Mouse (Mus musculus): Measurements from ENCODE around the gene Erh. TPM values are rescaled to one million over a fixed set of nuclear protein-coding genes. Genes with fewer than 3 reads are reported as not detected.

The Erh gene
- total and polyA plus RNA-seq, 3 experiments = 7.9 to 39.4 (median 37.2) TPM

DNA sequence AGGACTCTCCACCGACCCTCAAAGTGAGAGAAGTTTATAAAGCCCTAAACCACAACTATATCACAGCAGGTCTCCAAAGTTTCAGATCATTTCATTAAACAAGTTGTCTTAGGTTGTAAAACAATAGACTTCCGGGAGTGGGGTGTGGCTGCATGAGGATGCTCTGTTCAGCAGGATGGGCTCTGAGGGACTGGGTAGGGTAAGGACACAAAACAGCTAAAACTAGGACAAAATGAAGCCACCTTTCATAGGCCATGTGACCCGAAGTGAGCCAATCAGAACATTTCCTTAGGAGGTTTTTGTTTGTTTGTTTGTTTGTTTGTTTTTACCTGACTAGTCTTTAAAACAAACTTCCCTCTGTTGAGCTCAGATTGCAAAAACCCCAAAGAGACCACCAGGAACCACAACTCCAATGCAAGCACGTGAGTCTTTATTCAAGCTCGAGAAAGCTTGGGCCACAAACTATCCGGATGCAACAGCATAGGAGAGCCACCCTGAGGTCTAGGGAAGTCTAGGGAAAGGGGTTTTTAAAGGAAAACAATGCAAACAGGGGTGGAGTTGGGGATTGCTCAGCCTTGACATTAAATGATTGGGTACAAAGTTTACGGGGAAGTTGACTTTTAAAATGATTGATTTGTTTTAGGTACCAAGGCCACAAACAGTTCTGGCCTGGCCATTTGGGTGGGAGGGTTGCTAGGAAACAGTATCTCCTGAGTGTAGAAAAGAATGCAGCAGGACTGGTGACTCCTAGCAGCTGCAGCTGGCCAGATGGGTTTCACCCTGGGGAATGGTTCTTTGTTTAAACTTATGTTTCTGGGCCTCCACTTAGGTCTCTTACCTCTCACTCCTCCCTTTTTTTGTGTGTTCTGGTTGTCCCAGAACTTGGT, 28.5 kb downstream of the Erh start:
- DNase-seq = peak; percentile 31

DNA sequence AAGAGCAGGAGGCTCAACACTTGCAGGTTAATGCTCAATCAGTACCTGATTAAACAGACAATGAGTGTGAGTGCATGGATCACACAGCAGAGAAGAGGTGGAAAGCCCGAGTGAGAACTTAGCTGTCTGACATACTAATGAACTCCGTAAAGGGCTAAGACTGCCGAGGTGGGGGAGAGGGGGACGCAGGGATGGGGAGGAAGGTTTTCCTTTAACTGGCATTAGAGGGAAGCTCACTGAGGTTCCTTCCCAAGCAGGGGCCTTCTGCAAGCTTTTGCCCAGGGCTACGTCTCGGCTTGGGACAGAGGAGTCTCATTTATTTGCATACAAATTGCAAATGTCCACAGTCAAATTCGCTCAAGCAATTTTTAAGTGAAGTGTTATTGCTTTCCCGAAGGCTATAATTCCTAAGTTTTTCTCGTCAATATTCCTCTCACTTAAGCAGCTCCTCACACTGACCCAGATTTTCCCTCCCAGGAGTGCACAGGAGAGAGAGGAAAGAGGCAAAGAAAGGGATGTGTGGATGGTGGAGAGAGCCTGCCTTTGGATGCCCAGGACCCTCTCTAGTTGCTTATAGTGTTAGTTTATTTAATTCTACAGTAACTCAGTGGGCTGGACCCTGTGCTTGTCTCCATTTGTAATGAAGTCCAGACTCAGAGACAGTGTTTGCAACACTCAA, 31.9 kb downstream of the Erh start:
- no peak for DNase-seq

DNA sequence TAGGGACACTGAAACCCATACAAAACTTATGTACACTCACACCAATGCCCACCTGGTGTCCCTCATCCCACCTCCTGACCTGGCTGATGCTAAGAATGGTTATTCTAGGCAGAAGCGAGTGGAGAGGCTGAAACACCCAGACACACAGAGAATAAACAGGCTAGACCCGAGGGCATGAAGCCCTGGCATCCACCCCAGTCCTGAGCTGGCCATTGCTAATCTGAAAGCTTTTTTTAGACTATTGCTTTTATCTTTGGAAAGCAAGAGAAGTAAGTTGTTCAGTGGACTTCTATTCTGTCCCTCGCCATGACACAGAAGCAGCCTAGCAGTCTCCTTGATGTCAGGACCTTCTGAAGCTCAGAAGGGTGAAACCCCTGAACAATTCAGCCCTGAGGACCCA, 34.2 kb downstream of the Erh start:
- no peak for DNase-seq

DNA sequence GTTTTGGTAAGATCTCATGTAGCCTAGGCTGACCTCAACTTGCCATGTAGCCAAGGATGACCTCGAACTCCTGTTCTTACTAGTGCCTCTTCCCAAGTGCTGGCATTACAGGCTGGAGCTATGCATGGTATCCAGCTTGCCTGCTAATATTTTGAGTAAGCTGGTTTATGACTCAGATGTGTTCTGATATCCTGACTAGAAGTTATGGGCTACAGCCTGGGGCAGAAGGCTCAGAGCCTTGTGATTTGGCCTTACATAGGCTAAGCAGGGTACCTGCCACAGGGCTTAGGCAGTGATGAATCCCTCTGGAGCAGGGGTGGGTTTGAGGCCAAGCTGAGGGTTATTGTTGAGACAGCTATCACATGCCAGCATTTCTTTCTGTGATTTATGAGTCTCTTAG, 35.6 kb downstream of the Erh start:
- no peak for DNase-seq

DNA sequence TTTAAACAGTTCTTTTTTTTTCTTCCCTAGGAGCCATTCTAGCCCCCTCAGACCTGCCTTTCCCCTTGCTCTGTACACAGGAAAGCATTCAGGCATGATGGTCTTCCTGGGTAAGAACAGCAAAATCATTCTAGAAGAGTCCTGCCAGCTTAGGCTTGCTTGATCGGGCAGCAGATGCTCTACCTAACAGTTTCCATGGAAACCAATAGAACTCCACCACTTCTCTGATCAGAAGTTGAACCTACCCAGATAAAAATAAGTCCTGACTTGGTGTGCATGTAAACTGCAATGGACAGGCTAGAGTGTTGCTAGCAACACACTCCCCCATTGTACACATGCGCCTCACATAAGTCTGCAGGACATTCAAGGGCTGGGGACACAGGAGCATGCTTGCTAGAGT, 39.9 kb downstream of the Erh start:
- no peak for DNase-seq

DNA sequence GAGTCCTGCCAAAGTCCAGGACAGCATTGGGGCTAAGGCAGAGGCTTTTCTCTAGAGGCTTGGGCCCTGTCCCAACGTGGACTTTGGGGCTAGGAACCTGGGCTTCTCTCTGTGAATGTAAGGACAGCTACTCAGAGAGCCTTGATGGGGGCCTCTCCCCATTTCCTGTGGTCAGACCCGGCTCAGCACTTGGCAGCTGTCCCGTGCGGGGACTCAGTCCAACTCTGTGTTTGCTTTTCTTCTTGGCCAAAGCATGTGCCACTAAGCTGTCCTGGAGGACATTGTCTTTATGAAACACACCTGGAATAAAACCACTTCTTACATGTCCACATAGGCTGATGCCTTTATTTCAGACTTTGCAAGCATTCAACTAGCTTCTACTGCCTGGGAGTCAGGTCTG, 40.6 kb downstream of the Erh start:
- DNase-seq = peak; percentile 34

DNA sequence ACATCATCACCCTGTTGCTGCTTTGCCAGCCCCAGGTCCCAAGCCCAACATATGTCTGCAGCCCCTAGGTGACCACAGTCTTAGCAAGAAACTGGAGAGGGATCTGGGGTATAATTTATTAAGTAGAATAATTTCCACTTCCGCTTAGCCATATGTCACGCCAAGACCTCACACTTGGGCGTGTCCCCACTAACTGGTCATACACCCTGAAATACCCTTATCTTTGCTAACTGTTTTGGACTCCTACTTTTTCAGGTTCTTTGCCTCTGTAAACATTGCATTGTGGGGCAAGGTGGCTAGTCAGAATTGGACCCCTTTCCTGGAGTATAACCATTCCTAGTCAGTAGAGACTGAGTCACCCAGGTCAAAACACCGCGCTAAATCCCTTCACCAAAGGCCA, 41.7 kb downstream of the Erh start:
- DNase-seq = no peak

DNA sequence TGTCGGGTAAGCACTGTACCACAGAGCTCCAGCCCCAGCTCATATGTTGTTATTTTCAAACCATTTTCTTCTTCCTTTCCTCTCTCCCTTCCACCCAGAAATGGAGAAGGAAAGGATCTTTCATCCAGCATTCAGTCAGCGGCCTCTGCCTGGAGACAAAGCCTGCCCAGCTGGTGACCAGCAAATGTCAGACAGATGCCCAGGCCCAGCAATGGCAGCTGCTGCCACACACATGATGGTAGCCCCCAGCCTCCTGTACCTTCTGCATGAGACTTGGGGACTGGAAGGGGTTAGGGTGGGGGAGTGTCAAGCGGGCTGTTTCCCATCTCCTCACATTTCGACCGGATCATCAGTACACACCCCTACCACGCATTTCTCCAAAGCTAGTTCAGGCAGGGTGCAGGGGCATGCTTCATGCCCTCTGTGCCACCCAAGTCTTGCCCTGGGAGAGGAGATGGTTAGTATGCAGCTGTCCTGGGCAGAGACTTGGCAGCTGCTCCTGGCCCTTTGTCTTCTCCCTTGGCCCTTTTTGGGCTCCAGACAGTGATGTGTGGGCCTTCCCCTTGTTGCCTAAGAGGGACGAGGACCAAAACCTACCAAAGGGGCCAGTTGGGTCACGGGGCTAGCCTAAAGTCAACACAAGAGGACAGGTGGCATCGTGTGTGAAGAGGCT, 42.4 kb downstream of the Erh start:
- no peak for DNase-seq

DNA sequence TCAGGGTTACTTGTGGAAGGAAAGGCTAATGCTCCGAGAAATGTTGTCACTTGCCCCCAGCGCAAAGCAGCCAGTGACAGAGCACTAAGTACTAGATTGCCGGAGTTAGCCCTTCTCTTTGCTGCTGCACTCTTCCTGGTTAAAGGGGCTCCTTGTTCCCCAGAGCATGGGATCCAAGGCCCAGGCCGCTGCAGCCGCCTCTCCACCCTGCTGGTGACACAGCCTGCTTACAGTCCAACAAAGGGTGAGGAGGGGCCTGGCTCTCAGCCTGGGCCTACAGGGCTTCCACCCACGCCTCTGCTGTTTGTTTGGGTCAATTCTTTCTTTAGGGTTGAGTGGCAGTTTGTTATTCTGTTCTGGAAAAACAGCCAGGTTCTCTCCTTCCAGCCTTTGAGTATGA, 45.4 kb downstream of the Erh start:
- peak; percentile 60 for DNase-seq

DNA sequence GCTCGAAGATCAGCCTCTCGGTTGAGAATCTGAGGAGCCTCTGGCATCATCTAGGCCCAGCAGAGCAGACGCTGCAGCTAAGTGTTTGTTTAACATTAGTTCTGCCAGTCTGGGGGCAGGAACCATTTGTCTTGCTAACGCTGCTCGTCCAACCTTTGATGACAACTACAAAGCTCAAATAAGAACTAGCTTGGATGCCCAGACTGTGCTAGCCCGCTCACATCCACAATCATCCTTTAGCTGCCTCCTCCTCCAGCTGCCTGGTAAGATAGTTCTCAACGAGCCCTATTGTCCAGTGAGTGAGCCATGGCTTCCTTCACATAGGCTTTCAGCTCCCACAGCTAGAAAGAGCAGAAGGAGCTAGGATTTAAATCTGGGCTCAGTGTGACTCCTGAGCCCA, 45.9 kb downstream of the Erh start:
- DNase-seq = no peak

DNA sequence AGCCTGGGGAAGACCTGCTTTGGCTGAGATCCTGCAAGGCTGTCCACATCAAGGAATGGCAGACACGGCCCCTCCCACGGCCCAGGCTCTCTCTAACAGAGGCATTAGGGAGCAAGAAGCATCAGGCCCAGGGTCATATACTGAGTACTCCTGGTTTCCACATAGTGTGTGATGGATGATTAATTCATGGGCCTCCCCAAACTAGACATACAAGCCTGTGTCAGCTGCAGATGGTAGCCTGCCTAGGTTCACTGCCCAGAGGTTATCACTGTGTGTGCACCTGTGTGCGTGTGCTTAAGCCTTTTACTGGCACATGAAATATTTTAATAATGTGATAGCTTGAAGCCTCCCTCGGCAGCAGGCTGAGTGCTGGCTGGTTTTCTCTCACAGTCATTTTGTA, 48.2 kb downstream of the Erh start:
- DNase-seq = no peak

DNA sequence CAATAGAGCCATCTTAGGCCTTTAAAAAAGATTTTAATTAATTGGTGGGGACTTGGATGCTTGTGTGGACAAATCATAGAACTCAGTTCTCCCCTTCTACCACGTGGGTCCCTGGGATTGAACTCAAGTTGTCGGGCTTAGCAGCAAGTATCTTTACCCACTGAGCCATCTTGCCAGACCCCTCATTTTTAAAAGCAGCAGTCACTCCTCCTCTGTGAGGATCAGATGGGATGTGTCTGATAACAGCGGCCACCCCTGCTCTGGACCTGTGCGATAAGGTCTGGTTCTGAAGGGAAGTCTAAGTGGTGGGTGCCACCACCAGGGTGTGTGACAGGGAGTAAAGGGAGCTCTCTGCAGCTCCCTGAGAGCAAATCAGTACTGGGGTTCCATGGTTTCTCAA, 48.6 kb downstream of the Erh start:
- no peak for DNase-seq

DNA sequence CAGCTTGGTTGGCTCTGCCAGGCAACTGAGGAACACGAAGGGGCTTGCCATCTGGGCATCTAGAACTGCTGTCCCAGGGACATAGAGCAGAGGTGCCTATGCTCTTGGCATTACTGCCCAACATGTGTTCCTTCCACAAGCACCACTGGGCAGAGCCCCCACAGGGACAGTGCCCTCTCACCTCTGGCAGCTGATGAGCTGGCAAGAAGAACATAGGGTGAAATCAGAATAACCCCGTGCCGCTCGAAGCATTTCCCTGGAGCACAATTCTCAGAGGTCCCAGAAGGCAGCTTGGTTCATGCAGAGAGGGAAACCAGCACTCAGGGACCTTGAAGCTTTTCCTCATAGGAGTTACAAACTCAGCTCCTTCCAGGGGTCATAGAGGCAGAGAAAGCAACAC, 49.4 kb downstream of the Erh start:
- DNase-seq = no peak

DNA sequence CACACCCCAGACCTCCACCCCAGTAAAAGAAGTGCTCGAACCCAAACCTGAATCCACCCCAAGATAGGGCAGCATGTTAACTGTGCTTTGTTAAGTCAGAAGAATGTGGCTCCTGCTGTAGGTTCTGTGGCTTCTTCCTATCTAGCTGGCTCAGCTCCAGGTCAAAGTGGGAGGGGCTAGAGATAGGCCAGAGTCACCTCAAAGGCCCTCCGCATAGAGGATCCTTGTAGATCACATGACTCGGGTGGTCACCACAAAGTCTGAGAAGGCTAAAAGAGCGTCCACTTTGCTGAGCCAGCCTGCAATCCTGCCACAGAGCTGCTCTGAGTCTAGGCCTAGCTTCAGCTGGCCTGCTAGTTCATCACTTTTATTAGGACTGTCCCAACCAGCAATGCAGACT, 50.0 kb downstream of the Erh start:
- no peak for DNase-seq

DNA sequence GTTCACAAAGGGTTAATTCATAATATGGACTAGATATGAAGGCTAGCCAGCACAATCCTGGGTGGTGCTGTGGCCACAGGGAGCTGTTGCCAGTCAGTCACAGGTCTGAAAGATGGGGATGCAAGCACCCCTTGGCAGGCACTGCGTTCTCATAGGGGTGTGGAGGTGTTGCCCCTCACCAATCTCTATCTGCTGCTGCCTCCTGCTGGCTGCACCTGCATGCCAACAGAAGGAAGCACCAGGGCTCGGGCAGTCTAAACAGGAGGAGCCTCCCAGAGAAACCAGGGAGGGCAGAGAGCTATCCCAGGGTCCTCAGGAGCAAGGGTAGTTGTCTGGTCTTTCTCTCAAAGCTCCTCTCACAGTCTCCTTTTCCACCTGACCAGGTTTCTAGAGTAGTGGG, 59.2 kb downstream of the Erh start:
- DNase-seq = no peak

Other genes starting within 250 kb of the Erh start
- 10 to 100 TPM; 29.0 to 32.5 TPM for gene Dcaf5, start 207.7 kb downstream of the Erh start, total RNA-seq (2021)
- 19.6 and 20.7 TPM in 2 replicates for gene Dcaf5, start 207.7 kb downstream of the Erh start, polyA plus RNA-seq (2012; rRNA removed)
- gene Exd2, start 181.2 kb downstream of the Erh start, total RNA-seq (2021) = 10 to 100 TPM; 16.3 to 20.5 TPM
- 7.1 and 7.8 TPM in 2 replicates for gene Exd2, start 181.2 kb downstream of the Erh start, polyA plus RNA-seq (2012; rRNA removed)
- 1 to 10 TPM; 6.7 to 9.3 TPM for gene Galnt16, start 126.1 kb downstream of the Erh start, total RNA-seq (2021)
- 4.0 and 6.3 TPM in 2 replicates for gene Galnt16, start 126.1 kb downstream of the Erh start, polyA plus RNA-seq (2012; rRNA removed)
- 10 to 100 TPM; 43.0 to 53.0 TPM for gene Slc39a9, start 458 bp downstream of the Erh start, total RNA-seq (2021)
- gene Slc39a9, start 458 bp downstream of the Erh start, polyA plus RNA-seq (2012; rRNA removed) = 44.8 and 75.6 TPM in 2 replicates
- not detected for gene Plekhd1, start 48.2 kb upstream of the Erh start, total RNA-seq (2021)
- 0.10 TPM in 1 of 2 replicates, not detected in the other for gene Plekhd1, start 48.2 kb upstream of the Erh start, polyA plus RNA-seq (2012; rRNA removed)
- gene Ccdc177, start 116.3 kb upstream of the Erh start, total RNA-seq (2021) = under 1 TPM in 1 of 2 experiments, not detected in 1; 0.07 TPM
- not detected in 2 replicates for gene Ccdc177, start 116.3 kb upstream of the Erh start, polyA plus RNA-seq (2012; rRNA removed)
- gene Susd6, start 146.2 kb upstream of the Erh start, total RNA-seq (2021) = 10 to 100 TPM; 50.4 to 57.8 TPM
- gene Susd6, start 146.2 kb upstream of the Erh start, polyA plus RNA-seq (2012; rRNA removed) = 61.5 and 62.6 TPM in 2 replicates

All from adrenal gland, adult 2 months (tissue).